Mouse (Mus musculus) R1 (cell line): ENCODE results near the gene Mrpl28.
"Not testable (repeated sequence)": the region's sequence is repeated elsewhere in the genome, so short reads cannot be mapped to it uniquely, and the experiment has no call there.

Experiments
- DNase-seq: peaks from one replicate; pipeline ENCODE4 v3.0.0-alpha.2; 2018; ENCODE audit warnings: low read depth, low spot score

Gene Mrpl28

DNA sequence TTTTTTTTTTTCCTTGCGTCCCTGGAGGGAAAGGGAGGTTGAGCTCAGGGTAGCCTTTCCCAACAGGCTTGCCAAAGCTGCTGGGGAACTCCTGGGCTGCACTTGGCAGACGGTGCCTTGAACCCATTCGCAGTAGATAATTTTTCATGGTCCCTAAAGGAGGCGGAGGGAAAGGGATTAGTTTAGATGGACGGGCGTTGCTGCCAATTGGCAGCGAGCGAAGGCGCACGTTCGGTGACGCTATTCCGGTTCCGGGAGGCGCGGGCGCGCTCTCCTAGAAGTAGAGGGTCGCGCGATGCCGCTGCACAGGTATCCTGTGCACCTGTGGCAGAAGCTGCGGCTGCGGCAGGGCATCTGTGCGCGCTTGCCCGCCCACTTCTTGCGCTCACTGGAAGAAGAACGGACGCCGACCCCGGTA lies at the start of gene Mrpl28:
Gene Mrpl28, plus strand, starts transcription at position 234 of the 418 bp plus-strand sequence.
- peak; percentile 98 for DNase-seq

- no peak for DNase-seq
These were observed 48.1 kb upstream of the Mrpl28 start for GRCm38 (mm10) chr17:26075246-26075645.

DNA sequence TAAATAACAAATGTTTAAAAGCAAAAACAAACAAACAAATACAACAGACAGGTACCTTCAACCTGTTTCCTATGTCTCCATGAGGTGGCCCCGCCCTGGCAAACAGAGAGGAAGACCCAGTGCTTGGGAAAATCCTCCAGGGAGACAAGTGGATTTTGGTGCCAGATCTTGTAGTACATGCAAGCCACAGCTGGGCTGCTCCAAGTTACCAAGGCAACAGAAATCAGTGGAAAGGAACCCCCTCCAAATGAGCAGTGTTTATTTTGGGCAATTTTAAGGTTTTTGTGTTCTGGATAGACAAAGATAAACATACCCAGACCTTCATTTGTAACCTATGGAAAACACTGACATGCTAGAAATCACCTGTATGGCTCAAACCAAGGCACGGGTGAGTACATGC lies 44.4 kb upstream of the Mrpl28 start:
- DNase-seq: no peak

GRCm38 (mm10) chr17:26080867-26081266 lies 42.4 kb upstream of the Mrpl28 start:
- no peak for DNase-seq

- peak; percentile 56 for DNase-seq
These were observed 36.2 kb upstream of the Mrpl28 start for GRCm38 (mm10) chr17:26087059-26087564.

- DNase-seq: peak; percentile 98
These were observed 33.2 kb upstream of the Mrpl28 start, which contains the start of gene Decr2 for GRCm38 (mm10) chr17:26089905-26090632. Gene Decr2 (minus strand): TSS chr17:26090337.

DNA sequence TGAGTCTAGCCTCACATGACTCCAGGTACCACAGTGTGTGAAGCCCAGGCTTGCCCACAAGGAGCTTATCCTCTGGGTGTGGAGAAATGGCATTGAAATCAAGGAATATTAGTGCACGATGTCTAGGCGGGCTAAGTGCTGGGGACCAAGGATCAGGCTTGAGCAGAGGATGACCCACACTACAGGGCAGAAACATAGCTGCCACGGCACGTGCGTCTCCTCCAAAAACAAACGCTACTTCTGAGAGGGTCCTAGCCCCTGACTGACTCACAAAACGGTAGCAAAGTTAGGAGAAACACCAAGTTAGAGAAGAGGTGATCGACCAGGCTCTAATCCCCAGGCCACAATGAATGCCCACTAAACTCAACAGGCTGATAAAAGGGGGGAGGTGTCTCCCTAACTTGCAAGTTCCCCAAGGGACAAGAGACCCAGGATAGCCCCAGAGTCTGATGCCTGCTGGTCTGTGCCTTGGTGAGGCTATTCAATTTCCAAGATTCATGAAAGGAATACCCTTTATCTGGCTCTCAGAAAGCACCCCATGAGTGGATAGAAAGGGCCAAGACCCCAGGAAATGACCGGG lies 28.7 kb upstream of the Mrpl28 start:
- DNase-seq: no peak

GRCm38 (mm10) chr17:26095121-26095740 lies 28.1 kb upstream of the Mrpl28 start, which contains the start of gene Nme4:
Gene Nme4 (minus strand): TSS chr17:26095602.
- peak; percentile 76 for DNase-seq

- no peak for DNase-seq
These were observed 24.8 kb upstream of the Mrpl28 start for GRCm38 (mm10) chr17:26098461-26098860.

GRCm38 (mm10) chr17:26099316-26099715 lies 24.0 kb upstream of the Mrpl28 start:
- DNase-seq: not testable (repeated sequence)

GRCm38 (mm10) chr17:26100166-26100565 lies 23.1 kb upstream of the Mrpl28 start:
- no peak for DNase-seq

- DNase-seq: peak; percentile 49
These were observed 21.8 kb upstream of the Mrpl28 start for GRCm38 (mm10) chr17:26101478-26101877.

GRCm38 (mm10) chr17:26105619-26106018 lies 17.7 kb upstream of the Mrpl28 start:
- no peak for DNase-seq

DNA sequence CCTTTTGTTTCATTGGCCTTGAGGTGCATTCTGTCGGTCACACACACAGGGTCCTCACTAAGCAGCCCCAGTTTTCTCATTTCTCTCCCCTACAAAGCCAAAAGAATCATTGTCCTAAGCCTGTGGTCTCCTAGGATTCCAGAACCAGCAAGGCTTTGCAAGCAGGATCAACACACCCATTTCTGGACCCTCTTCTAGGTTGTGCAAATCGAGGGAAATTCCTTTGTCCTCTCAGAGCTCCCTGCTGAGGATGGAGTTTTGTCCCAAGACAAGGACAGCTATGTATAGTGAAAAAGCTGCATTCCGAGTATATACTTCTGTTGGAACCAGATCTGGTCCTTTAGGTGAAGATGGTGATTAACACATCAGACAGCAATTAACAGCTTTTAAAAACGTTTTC lies 13.1 kb upstream of the Mrpl28 start:
- DNase-seq: peak; percentile 95

DNA sequence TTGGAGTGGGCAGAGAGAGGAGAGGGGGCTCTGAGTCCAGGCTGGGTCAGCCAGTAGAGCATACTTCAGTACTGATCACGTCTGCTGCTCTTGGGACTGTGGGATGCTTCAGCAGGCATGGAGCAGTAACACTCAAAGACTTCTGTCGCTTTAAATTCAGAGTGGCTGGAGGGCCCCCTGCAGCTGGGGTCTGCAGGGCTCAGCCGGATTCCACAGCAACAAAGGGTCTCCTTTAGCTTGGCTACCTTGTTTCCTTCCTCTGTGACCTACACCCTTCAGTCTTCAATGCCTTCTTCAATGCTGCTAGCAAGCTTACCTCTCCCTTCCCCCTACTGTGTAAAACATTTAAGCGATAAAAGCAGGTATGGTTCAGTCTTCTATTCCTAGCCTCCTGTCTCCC lies 12.3 kb upstream of the Mrpl28 start:
- peak; percentile 91 for DNase-seq

GRCm38 (mm10) chr17:26111722-26112121 lies 11.6 kb upstream of the Mrpl28 start:
- peak; percentile 76 for DNase-seq

- no peak for DNase-seq
These were observed 10.5 kb upstream of the Mrpl28 start for GRCm38 (mm10) chr17:26112751-26113150.

DNA sequence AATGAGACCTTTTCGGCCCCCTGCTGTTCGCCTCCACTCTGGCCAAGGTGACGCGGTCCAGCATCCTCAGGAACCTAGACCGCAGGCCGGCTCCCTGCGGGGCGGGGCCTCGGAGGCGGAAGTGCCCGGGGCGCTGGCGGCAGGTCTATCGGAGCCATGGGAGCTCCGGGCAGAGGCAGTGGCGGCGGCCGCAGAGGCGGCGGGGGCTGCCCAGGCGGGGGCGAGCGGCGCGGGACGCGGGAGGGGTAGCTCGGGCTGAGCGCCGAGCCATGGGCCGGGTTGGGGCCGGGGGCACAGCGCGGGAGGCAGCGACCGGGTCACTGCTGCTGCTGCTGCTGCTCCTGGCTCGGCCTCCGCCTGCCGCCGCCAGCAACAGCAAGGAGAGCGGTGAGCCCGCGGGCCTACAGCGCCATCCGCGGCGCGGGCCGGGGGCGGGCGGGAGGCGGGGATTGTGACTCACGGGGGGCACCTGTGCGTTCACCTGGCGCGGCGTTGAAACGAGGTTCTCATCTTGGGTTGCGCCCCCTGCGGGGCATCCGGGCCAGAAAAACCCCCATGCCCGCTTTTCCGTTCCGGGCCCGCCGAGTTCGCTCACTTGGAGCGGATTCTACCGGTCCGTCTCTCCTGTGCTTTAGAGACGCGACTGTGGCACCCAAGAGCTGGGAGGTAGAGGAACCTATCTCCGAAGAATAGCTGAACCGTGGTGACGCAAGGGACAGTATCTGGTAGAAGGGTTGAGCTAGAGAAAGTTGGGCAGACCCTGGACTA lies 9.9 kb upstream of the Mrpl28 start, which contains the start of gene Tmem8:
Gene Tmem8, plus strand, starts transcription at position 119 of the 768 bp plus-strand sequence.
- peak; percentile 72 for DNase-seq

DNA sequence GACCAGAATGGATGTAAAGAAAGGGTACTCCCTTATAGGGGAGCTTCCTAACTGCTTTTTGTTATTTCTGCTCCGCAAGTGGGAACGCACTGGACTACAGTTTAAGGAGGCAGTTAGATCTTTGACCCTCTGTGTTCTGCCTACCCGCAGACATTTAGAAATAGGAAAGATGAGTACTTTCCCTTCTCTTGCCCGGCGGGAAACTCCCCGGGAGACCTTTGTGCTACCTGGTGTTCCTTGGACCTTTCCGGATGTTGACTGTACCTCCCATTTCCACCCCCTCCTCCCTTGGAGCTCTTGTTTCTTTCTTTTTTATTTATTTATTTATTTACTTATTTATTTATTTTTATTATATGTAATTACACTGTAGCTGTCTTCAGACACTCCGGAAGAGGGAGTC lies 9.2 kb upstream of the Mrpl28 start:
- peak; percentile 71 for DNase-seq

GRCm38 (mm10) chr17:26114461-26114860 lies 8.8 kb upstream of the Mrpl28 start:
- DNase-seq: not testable (repeated sequence)

DNA sequence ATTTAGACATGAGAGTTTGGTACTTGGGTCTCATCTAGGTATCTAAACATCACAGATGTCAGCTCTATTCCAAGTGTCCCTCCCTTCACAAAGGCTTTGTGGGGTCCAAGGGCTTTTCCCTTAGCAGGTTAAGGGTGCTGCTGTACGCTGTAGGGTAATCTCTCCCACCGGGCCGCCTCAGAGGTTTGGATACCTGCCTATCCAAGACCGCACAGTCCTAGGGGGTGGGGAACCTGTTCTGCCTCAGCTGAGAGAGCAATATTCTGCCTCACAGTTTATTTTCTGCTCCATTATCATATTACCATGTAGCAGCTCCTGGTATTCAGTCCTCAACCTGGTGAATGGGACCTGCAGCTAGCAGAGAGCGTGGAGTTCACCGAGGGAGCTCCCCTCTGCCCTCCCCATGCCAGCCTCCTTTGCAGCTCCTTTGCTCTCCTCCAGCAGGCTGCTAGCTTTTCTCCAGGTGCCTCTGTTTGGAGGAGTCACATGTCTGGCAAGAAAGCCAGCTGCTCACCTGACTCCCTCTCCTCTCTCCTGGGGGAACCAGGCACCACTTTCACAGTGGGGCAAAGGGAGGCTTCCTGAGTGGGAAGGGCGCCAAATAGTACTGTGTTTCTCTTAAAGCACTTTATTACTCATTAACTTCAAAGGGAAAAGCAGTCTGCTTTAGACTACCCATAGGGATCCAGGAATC lies 7.9 kb upstream of the Mrpl28 start:
- DNase-seq: no peak
